Mouse (Mus musculus) common myeloid progenitor, adult 5-6 weeks (primary cell): ENCODE measurements at regions not wholly inside any gene's neighbourhood (a gene's known extent, or its start where the extent isn't known, plus 50 kb on each side); places are given as distances from the start of the nearest gene placed in this dataset.
A peak's percentile ranks its signal among the peaks of the same experiment; 100 is the strongest.

ENCODE experiments used
- ATAC-seq: replicated peaks from 2 replicates; pipeline ENCODE4 v1.8.0; 2016; ENCODE audit warnings: low read depth, mild to moderate bottlenecking, moderate TSS enrichment, inconsistent platforms; ENCODE audit not compliant: poor library complexity, severe bottlenecking

- 0 out of 2 replicates have a peak, but pooled peaks have one; percentile 39 for ATAC-seq
Measured at GRCm38 (mm10) chr3:37952891-37953290, 228.6 kb upstream of the Gm5148 start.

DNA sequence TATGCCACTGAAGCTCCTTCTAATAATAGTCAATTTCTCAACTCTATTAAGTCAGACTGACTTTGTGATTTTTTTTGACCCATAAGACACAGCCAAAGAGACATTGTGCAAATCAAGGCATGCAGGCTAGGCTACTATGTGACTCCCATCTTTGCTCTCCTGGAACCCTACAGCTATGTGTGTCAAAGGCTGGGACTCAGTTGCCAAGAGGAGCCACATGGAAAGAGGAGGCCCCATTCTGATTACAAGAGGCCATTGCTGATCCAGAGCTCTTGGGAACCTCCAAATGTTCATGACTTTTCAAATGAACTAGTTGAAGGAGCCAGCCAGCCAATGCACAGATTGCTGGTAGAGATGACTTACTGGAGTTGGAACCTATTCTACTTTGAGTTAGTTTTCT, 228.0 kb upstream of the Gm5148 start:
- no peak for ATAC-seq

GRCm38 (mm10) chr3:37943661-37944060, 219.4 kb upstream of the Gm5148 start:
- no peak for ATAC-seq

DNA sequence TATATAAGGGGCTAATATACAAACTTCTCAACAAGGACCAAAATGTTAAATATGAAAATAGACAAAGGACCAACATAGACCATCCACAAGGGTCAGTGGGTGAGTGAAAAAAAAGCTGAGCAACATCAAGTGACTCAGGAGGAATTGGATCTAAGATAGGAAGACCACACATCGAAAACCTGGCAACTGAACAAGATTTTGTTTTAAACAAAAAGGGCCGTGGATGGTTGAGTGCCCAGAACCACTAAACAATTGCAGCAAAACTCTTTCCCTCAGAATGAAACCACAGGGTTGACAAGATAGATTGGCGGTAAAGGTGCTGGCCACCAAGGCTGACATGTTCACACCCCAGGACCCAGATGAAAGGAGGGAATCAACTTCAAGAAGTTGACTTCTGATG, 215.7 kb upstream of the Gm5148 start:
- ATAC-seq: no peak

GRCm38 (mm10) chr3:37938870-37939269, 214.6 kb upstream of the Gm5148 start:
- ATAC-seq: no peak

GRCm38 (mm10) chr3:37938284-37938596, 213.9 kb upstream of the Gm5148 start:
- no peak for ATAC-seq

GRCm38 (mm10) chr3:37937381-37938283, 213.3 kb upstream of the Gm5148 start:
- ATAC-seq: no peak

GRCm38 (mm10) chr3:37936251-37936931, 212.1 kb upstream of the Gm5148 start:
- no peak for ATAC-seq

- ATAC-seq: peak; percentile 29; the same call in 1 of the 2 replicates
Measured at GRCm38 (mm10) chr3:37934905-37935708, 210.8 kb upstream of the Gm5148 start.

GRCm38 (mm10) chr3:37934236-37934635, 209.9 kb upstream of the Gm5148 start:
- no peak for ATAC-seq

GRCm38 (mm10) chr3:37928731-37929130, 204.4 kb upstream of the Gm5148 start:
- ATAC-seq: no peak

DNA sequence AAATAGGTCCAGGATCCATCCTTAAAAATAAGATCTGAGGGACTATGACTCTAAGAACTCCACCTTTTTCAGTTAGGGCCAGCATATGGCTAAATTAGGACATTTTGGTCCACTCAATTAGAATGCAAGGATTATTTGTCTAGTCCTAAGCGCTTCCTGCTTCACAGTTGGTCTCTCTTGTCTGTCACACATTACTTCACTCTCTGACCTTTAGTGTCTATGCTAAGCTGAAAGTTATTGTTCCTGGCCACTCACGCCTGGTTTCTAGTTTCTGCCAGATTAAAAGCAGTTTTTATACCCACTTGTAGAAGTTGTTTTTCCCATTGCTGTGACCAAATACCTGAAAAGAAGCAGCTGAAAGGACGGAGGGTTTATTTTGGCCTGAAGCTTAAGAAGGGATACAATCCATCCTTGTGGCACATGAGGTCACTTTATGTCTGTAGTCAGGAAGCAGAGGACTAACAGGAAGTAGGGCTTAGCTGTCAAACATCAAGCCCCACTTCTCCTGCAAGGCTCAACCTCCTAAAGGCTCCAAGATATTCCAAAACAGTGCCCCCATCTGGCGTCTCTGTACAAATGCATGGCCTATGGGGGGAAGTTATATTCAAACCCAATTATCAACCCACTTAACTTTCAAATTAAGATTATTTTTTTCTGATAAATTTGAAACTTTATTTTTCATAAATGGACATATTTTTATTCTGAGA, 195.3 kb upstream of the Gm5148 start:
- ATAC-seq: 0 out of 2 replicates have a peak, but pooled peaks have one; percentile 36

GRCm38 (mm10) chr3:37916786-37917479, 192.6 kb upstream of the Gm5148 start:
- no peak for ATAC-seq

DNA sequence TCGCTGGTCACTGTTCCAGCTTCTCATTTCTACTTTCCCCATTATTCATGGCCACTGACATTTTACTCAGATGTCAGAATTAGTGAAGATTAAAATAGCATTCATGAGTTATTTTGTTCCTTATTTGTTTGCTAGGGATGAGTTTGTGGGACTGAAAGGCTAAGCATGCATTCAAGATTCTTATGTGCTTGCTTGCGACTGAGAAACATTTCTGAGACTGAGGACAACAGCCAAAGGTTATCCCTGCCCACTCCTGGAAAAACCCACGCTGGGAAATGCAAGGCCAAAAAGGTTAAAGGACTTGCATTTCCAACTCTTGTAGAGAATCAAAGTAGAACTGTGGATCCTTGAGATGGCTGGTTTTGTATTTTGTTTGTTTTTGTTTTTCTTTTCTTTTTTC, 192.0 kb upstream of the Gm5148 start:
- ATAC-seq: no peak

- ATAC-seq: no peak
Measured at GRCm38 (mm10) chr3:37915673-37916072, 191.4 kb upstream of the Gm5148 start.

DNA sequence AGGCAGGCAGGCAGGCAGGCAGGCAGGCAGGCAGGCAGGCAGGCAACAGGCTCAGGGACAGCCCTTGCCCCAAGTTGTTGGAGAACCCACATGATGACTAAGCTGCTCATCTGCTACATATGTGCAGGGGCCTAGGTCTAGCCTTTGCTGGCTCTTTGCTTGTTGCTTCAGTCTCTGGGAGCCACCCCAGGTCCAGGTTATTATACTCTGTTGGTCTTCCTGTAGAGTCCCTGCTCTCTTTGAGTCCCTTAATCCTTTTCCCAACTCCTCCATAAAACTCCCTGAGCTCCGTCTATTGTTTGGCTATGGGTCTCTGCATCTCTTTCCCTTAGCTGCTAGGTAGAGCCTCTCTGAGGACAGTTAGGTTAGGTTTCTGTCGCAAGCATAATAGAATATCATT, 189.8 kb upstream of the Gm5148 start:
- no peak for ATAC-seq

GRCm38 (mm10) chr3:37909821-37910220, 185.5 kb upstream of the Gm5148 start:
- no peak for ATAC-seq

- ATAC-seq: no peak
Measured at GRCm38 (mm10) chr3:37909008-37909407, 184.7 kb upstream of the Gm5148 start.

- no peak for ATAC-seq
Measured at GRCm38 (mm10) chr3:37908456-37908855, 184.2 kb upstream of the Gm5148 start.
